34 mouse cellular contexts compared by ENCODE assay signal in genomic region chr17:6853641-6854040, GRCm38 (mm10).
"Had no signal": no experiment of that assay in that cellular context is flagged by ENCODE, and none has a peak within 500 bp of the region (broad histone marks: within the 10 kb centered on the region; RNA-seq: fewer than 3 reads in every experiment).

No protein-coding gene starts in this region.

- H3K36me3 ChIP-seq: heart, embryonic 10.5 days; heart, embryonic 12.5 days; heart, embryonic 13.5 days; heart, embryonic 15.5 days; hindbrain, embryonic 10.5 days; hindbrain, embryonic 12.5 days; hindbrain, embryonic 13.5 days; hindbrain, embryonic 15.5 days; intestine, embryonic 15.5 days; kidney, embryonic 15.5 days had no signal

- H3K27ac ChIP-seq: heart, embryonic 10.5 days; heart, embryonic 13.5 days; heart, embryonic 15.5 days; hindbrain, embryonic 10.5 days; hindbrain, embryonic 12.5 days; hindbrain, embryonic 13.5 days; hindbrain, embryonic 14.5 days; hindbrain, embryonic 15.5 days; hindbrain, postnatal 0 days; intestine, embryonic 15.5 days; kidney, embryonic 15.5 days; kidney, postnatal 0 days; layer of hippocampus, adult 2 months had no signal

- H3K27me3 ChIP-seq: heart, embryonic 13.5 days; heart, embryonic 15.5 days; hindbrain, embryonic 12.5 days; hindbrain, embryonic 13.5 days; hindbrain, embryonic 15.5 days; intestine, embryonic 15.5 days; kidney, embryonic 15.5 days had no signal

- H3K4me2 ChIP-seq: heart, embryonic 11.5 days; heart, embryonic 12.5 days; heart, embryonic 13.5 days; heart, embryonic 15.5 days; hindbrain, embryonic 12.5 days; hindbrain, embryonic 13.5 days; hindbrain, embryonic 14.5 days; hindbrain, embryonic 15.5 days; intestine, embryonic 15.5 days; kidney, embryonic 15.5 days had no signal

- H3K4me3 ChIP-seq: heart, embryonic 10.5 days; heart, embryonic 12.5 days; heart, embryonic 13.5 days; heart, embryonic 15.5 days; hindbrain, embryonic 10.5 days; hindbrain, embryonic 12.5 days; hindbrain, embryonic 13.5 days; hindbrain, embryonic 15.5 days; intestine, embryonic 15.5 days; kidney, embryonic 15.5 days; layer of hippocampus, adult 2 months had no signal

- ATAC-seq: hindbrain, embryonic 16.5 days; hindbrain, postnatal 0 days; inflammation-experienced regulatory T-cells, adult 6 months; intestine, embryonic 15.5 days; intestine, embryonic 16.5 days; intestine, postnatal 0 days had no signal

- H3K9me3 ChIP-seq: heart, embryonic 10.5 days; heart, embryonic 13.5 days; heart, embryonic 15.5 days; hindbrain, embryonic 10.5 days; hindbrain, embryonic 12.5 days; hindbrain, embryonic 13.5 days; hindbrain, embryonic 15.5 days; intestine, embryonic 15.5 days; kidney, embryonic 15.5 days had no signal

- H3K4me1 ChIP-seq: heart, embryonic 10.5 days; heart, embryonic 12.5 days; heart, embryonic 13.5 days; heart, embryonic 15.5 days; hindbrain, embryonic 12.5 days; hindbrain, embryonic 13.5 days; hindbrain, embryonic 15.5 days; intestine, embryonic 15.5 days had no signal

- H3K9ac ChIP-seq: heart, embryonic 12.5 days; heart, embryonic 13.5 days; heart, embryonic 15.5 days; hindbrain, embryonic 12.5 days; hindbrain, embryonic 13.5 days; hindbrain, embryonic 14.5 days; hindbrain, embryonic 15.5 days; intestine, embryonic 15.5 days; kidney, embryonic 15.5 days had no signal

- DNase-seq: heart, postnatal 10 days; heart, postnatal 14 days; heart, postnatal 4 days; kidney, adult 11 months; kidney, adult 18-20 months; kidney, adult 2 months; kidney, adult 8-10 months; kidney, adult 9 months; kidney, postnatal 10 days; kidney, postnatal 14 days; kidney, postnatal 25 days; kidney, postnatal 36 days; kidney, postnatal 4 days; layer of hippocampus, adult 9-11 months; layer of hippocampus, postnatal 36 days had no signal
